Mouse (Mus musculus) layer of hippocampus, postnatal 36 days (tissue): ENCODE data around the gene Prkx. TPM values are rescaled to one million over a fixed set of nuclear protein-coding genes. Genes with fewer than 3 reads are reported as not detected.

Experiments used
- total RNA-seq, 2 experiments: library from RNA; stranded (reverse); gene quantifications; 2 replicates each; pipeline ENCODE4 v1.2.3; 2021

Gene Prkx
- total RNA-seq, 2 experiments from 2014 or later = 12.7 to 13.7 TPM

Other genes starting within 250 kb of the Prkx start
- not detected for gene Pbsn, start 57.3 kb upstream of the Prkx start, total RNA-seq
- not detected for gene Gm14744, start 68.5 kb upstream of the Prkx start, total RNA-seq
- not detected for gene 5430402E10Rik, start 128.8 kb upstream of the Prkx start, total RNA-seq